Mouse (Mus musculus): ENCODE data around the gene Atp5s. TPM values are rescaled to one million over a fixed set of nuclear protein-coding genes. Genes with fewer than 3 reads are reported as not detected.

The Atp5s gene
- polyA plus RNA-seq, 2 experiments: 29.4 to 30.8 TPM

DNA sequence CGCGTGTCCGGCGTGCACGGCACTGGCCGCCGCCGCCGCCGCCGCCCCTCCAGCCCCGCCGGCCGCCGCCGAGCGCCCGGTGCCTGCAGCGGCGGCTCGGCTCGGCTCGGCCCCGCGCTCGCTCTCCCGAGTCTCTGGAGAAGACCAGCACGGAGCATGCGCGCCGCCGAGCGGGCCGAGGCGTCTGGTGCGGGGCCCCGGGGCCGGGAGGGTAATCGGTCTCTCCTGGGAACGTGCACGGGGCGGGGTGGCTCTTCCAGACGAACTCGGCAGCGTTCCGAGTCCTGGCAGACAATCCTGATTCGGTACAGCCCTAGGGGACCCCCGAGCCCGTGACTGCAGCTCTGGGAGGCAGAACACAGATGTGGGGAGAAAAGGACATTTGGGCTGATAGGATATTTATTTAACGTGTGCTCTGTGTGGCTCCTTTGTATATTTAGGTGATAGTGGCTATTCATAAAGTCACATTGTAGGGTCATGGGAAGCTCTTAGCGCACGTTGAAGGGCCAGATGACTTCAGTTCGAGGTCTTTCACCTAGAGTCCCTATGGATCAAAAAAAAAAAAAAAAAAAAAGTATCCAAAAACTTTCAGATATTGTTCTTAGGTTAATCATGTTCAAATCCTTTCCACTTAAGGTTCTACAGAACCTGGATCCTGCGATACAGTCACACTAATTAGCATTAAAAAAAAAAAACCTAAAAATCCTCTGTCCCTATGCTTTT, 42.5 kb upstream of the Atp5s start:
- Histone ChIP-seq H3K27me3 (ENCODE audit: control insufficient read depth, insufficient read depth, low read length) (no peaks in the 10 kb centered on the region), H3K9me3 (ENCODE audit: control insufficient read depth, low read length) (no peaks in the 10 kb centered on the region), H3K36me3 (ENCODE audit: control insufficient read depth, insufficient read depth, low read length) (no peaks in the 10 kb centered on the region), H3K27ac (replicated peaks; ENCODE audit: low read depth, low read length) (peak overlapping the region; percentile 97), H3K4me2 (replicated peaks; ENCODE audit: low read depth, low read length, severe bottlenecking) (peak overlapping the region; percentile 78), H3K4me1 (ENCODE audit: control insufficient read depth, insufficient read depth, low read length) (peaks cover 23% of the 10 kb centered on the region), H3K4me3 (replicated peaks; ENCODE audit: low read length) (peak overlapping the region; percentile 96), H3K9ac (ENCODE audit: low read depth, low read length, severe bottlenecking) (peak overlapping the region; percentile 96)
- WGBS: under 1% methylated on average over 49 of the region's 54 CpGs
- ATAC-seq (ENCODE audit: low FRiP score, low read depth) (peak; percentile 88), DNase-seq (ENCODE audit: low spot score) (peak; percentile 85)
- 0 out of 2 replicates have a peak, but pooled peaks have one; percentile 48 for TF ChIP-seq POLR2A (IDR thresholded peaks at IDR 0.05; ENCODE audit: borderline replicate concordance, extremely low read depth, insufficient read depth, insufficient read length)

DNA sequence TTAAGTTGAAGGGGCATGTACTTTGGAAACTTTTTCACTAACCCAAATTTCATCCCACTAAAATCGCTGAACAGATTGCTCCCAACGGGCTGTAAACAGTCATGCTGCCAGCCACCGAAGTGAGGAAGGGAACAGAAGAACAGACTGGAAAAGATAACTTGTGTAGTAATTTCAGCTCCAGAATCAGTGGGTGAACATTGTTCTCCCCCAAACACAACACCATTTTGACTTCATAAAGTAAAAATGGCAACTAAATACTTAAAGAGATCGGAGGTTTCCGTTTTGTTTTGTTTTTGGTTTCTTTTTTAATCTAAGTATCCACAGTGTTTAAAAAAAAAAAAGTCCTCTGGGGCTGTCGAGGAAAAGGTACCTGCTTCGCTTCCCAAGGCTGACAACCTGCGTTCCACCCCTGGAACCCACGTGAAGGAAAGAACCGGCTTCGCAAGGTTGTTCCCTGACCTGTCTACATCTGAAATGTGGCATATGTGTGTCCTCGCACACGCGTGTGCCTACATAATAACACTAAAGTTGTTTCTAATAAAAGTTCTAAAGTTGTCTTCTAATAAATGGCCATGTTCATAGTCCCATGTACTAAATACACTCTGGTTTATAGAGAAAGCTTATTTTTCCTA, 41.8 kb upstream of the Atp5s start:
- Histone ChIP-seq H3K9me3 (ENCODE audit: control insufficient read depth, low read length) (no peaks in the 10 kb centered on the region), H3K4me1 (ENCODE audit: control insufficient read depth, insufficient read depth, low read length) (peaks cover 23% of the 10 kb centered on the region), H3K4me3 (replicated peaks; ENCODE audit: low read length) (peak overlapping the region; percentile 96), H3K27me3 (ENCODE audit: control insufficient read depth, insufficient read depth, low read length) (no peaks in the 10 kb centered on the region), H3K9ac (ENCODE audit: low read depth, low read length, severe bottlenecking) (no peak overlapping the region), H3K27ac (replicated peaks; ENCODE audit: low read depth, low read length) (no peak overlapping the region), H3K4me2 (replicated peaks; ENCODE audit: low read depth, low read length, severe bottlenecking) (peak overlapping the region; percentile 78), H3K36me3 (ENCODE audit: control insufficient read depth, insufficient read depth, low read length) (no peaks in the 10 kb centered on the region)
- no peak for TF ChIP-seq POLR2A (IDR thresholded peaks at IDR 0.05; ENCODE audit: borderline replicate concordance, extremely low read depth, insufficient read depth, insufficient read length)
- DNase-seq (ENCODE audit: low spot score) (no peak), ATAC-seq (ENCODE audit: low FRiP score, low read depth) (no peak)
- WGBS: 39% methylated on average over 14 of the region's 14 CpGs

GRCm38 (mm10) chr12:69683537-69683936, 41.2 kb upstream of the Atp5s start:
- H3K9ac ChIP-seq (ENCODE audit: low read depth, low read length, severe bottlenecking): no peak overlapping the region
- DNase-seq (ENCODE audit: low spot score) (peak; percentile 66), ATAC-seq (ENCODE audit: low FRiP score, low read depth) (no peak)
- 36% methylated on average over 10 of the region's 10 CpGs for WGBS
- no peak for TF ChIP-seq POLR2A (IDR thresholded peaks at IDR 0.05; ENCODE audit: borderline replicate concordance, extremely low read depth, insufficient read depth, insufficient read length)
- peaks cover 26% of the 10 kb centered on the region for H3K4me1 ChIP-seq (ENCODE audit: control insufficient read depth, insufficient read depth, low read length)
- no peaks in the 10 kb centered on the region for H3K27me3 ChIP-seq (ENCODE audit: control insufficient read depth, insufficient read depth, low read length)
- no peaks in the 10 kb centered on the region for H3K9me3 ChIP-seq (ENCODE audit: control insufficient read depth, low read length)
- no peak overlapping the region for H3K27ac ChIP-seq (replicated peaks; ENCODE audit: low read depth, low read length)
- no peak overlapping the region for H3K4me2 ChIP-seq (replicated peaks; ENCODE audit: low read depth, low read length, severe bottlenecking)
- no peak overlapping the region for H3K4me3 ChIP-seq (replicated peaks; ENCODE audit: low read length)
- H3K36me3 ChIP-seq (ENCODE audit: control insufficient read depth, insufficient read depth, low read length): no peaks in the 10 kb centered on the region

- Histone ChIP-seq H3K9me3 (ENCODE audit: control insufficient read depth, low read length) (no peaks in the 10 kb centered on the region), H3K4me3 (replicated peaks; ENCODE audit: low read length) (no peak overlapping the region), H3K9ac (ENCODE audit: low read depth, low read length, severe bottlenecking) (no peak overlapping the region), H3K27ac (replicated peaks; ENCODE audit: low read depth, low read length) (peak overlapping the region; percentile 38; the same call in 1 of the 2 replicates), H3K4me2 (replicated peaks; ENCODE audit: low read depth, low read length, severe bottlenecking) (no peak overlapping the region), H3K27me3 (ENCODE audit: control insufficient read depth, insufficient read depth, low read length) (no peaks in the 10 kb centered on the region), H3K36me3 (ENCODE audit: control insufficient read depth, insufficient read depth, low read length) (peaks cover 4% of the 10 kb centered on the region; the same call in 1 of the 2 replicates), H3K4me1 (ENCODE audit: control insufficient read depth, insufficient read depth, low read length) (peaks cover 8% of the 10 kb centered on the region)
- WGBS: 27% methylated on average over 2 of the region's 2 CpGs
- ATAC-seq (ENCODE audit: low FRiP score, low read depth): peak; percentile 62; the same call in 1 of the 2 replicates
- peak; percentile 81 for DNase-seq (ENCODE audit: low spot score)
- TF ChIP-seq POLR2A (IDR thresholded peaks at IDR 0.05; ENCODE audit: borderline replicate concordance, extremely low read depth, insufficient read depth, insufficient read length): no peak
These were observed 36.4 kb upstream of the Atp5s start for GRCm38 (mm10) chr12:69688368-69688767.

DNA sequence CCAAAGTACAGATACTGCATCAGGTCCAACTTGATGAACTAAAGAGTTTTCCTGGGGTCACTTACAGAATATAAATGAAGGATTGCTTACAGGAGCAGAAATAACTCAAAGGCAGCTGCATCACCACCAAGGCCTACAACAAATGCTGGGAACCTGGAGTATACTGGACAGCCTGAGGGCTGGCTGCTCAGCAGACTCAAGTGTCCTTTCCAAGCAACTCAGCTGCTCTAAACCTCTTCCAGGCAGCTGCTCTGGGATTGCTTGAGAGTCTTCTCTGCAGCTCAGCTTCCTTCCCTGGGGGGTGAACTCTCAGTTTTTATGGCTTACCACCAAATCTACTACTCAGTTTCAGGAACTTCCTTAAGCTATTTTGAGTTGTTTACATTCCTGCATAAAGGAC, 35.7 kb upstream of the Atp5s start:
- Histone ChIP-seq H3K4me1 (ENCODE audit: control insufficient read depth, insufficient read depth, low read length) (0 out of 2 replicates have a peak, but pooled peaks cover 4% of the 10 kb centered on the region), H3K9ac (ENCODE audit: low read depth, low read length, severe bottlenecking) (no peak overlapping the region), H3K9me3 (ENCODE audit: control insufficient read depth, low read length) (no peaks in the 10 kb centered on the region), H3K36me3 (ENCODE audit: control insufficient read depth, insufficient read depth, low read length) (peaks cover 9% of the 10 kb centered on the region; the same call in 1 of the 2 replicates), H3K27me3 (ENCODE audit: control insufficient read depth, insufficient read depth, low read length) (no peaks in the 10 kb centered on the region), H3K4me3 (replicated peaks; ENCODE audit: low read length) (no peak overlapping the region), H3K27ac (replicated peaks; ENCODE audit: low read depth, low read length) (no peak overlapping the region), H3K4me2 (replicated peaks; ENCODE audit: low read depth, low read length, severe bottlenecking) (no peak overlapping the region)
- TF ChIP-seq POLR2A (IDR thresholded peaks at IDR 0.05; ENCODE audit: borderline replicate concordance, extremely low read depth, insufficient read depth, insufficient read length): no peak
- ATAC-seq (ENCODE audit: low FRiP score, low read depth) (no peak), DNase-seq (ENCODE audit: low spot score) (no peak)

Measured in limb, embryonic 14.5 days (tissue).